Mouse (Mus musculus): Measurements from ENCODE around the gene Plekhg5. TPM values are rescaled to one million over a fixed set of nuclear protein-coding genes. Genes with fewer than 3 reads are reported as not detected.
A peak's percentile ranks its signal among the peaks of the same experiment; 100 is the strongest.

Gene Plekhg5
- total and polyA plus RNA-seq, 3 experiments: 0.05 to 2.1 (median 1.1) TPM

GRCm38 (mm10) chr4:152153771-152154177 lies 81.5 kb downstream of the Plekhg5 start:
- Histone ChIP-seq H3K4me3 (replicated peaks in 1 of 3; ENCODE audit: low read depth in 2 of 3, low read length in 2 of 3, poor library complexity in 1 of 3) (no peak overlapping the region), H3K4me1 (ENCODE audit: control insufficient read depth in 1 of 2, insufficient read depth in 2 of 2) (peaks cover 11 to 21% of the 10 kb centered on the region in 2 experiments), H3K9me3 (replicated peaks; ENCODE audit: low read length) (peaks cover 6% of the 10 kb centered on the region), H3K36me3 (replicated peaks in 1 of 2; ENCODE audit: control insufficient read depth in 1 of 2, insufficient read depth in 1 of 2, low read length in 1 of 2) (no peaks in the 10 kb centered on the region), H3K79me2 (replicated peaks; ENCODE audit: control insufficient read depth, extremely low read depth, insufficient read depth, poor library complexity, severe bottlenecking) (no peaks in the 10 kb centered on the region), H3K27me3 (replicated peaks) (peaks cover 77% of the 10 kb centered on the region), H3K9ac (ENCODE audit: insufficient read depth, low read depth) (no peak overlapping the region), H3K27ac (ENCODE audit: insufficient read depth, low read depth) (no peak overlapping the region), H3K4me2 (ENCODE audit: insufficient read depth, low read depth, poor library complexity, severe bottlenecking) (peak overlapping the region; percentile 60)
- dilution Hi-C loops (cut with MboI; ENCODE audit: extremely low pct_ligation_motif_present, extremely low pct_unique_long_range_greater_than_20kb, low sequenced_read_pairs) (no loop called here), in situ Hi-C loops (cut with MboI; ENCODE audit: low pct_ligation_motif_present, low pct_unique_long_range_greater_than_20kb, low sequenced_read_pairs) (no loop called here)
- DNase-seq (ENCODE audit: extremely low read depth): peak; percentile 95
- TF ChIP-seq NELFE (IDR thresholded peaks at IDR 0.05; ENCODE audit: low read depth, low read length) (no peak), NRF1 (IDR thresholded peaks at IDR 0.05; ENCODE audit: low read depth, low read length) (peak; percentile 62), KAT2A (IDR thresholded peaks at IDR 0.05; ENCODE audit: insufficient replicate concordance, low read length) (0 out of 2 replicates have a peak, but pooled peaks have one; percentile 28), SIN3A (IDR thresholded peaks at IDR 0.05; ENCODE audit: low read length) (no peak), MYC (IDR thresholded peaks at IDR 0.05; ENCODE audit: low read depth, low read length) (peak; percentile 76), JUND (conservative IDR thresholded peaks at IDR 0.05; ENCODE audit: low read depth, low read length) (peak; percentile 52; the same call in 1 of the 2 replicates), MEF2A (IDR thresholded peaks at IDR 0.05; ENCODE audit: borderline replicate concordance, low read depth, low read length) (peak; percentile 72; the same call in 1 of the 2 replicates), EP300 (IDR thresholded peaks at IDR 0.05; ENCODE audit: low read length) (peak; percentile 70), MAX (IDR thresholded peaks at IDR 0.05; ENCODE audit: low read length) (peak; percentile 95), HCFC1 (IDR thresholded peaks at IDR 0.05; ENCODE audit: low read depth, low read length) (peak; percentile 78), RAD21 (IDR thresholded peaks at IDR 0.05; ENCODE audit: low read depth, low read length) (peak; percentile 42), USF2 (conservative IDR thresholded peaks at IDR 0.05; ENCODE audit: low read depth, low read length) (no peak; the same call in 1 of the 2 replicates), CTCF (conservative IDR thresholded peaks at IDR 0.05 in 1 of 2, IDR thresholded peaks at IDR 0.05 in 1 of 2; ENCODE audit: low read depth in 2 of 2, low read length in 2 of 2) (peak; percentile 79 to 89), SMC3 (IDR thresholded peaks at IDR 0.05; ENCODE audit: low read depth, low read length) (peak; percentile 53), UBTF (IDR thresholded peaks at IDR 0.05; ENCODE audit: low read depth, low read length) (peak; percentile 95), ETS1 (conservative IDR thresholded peaks at IDR 0.05; ENCODE audit: low read depth, low read length) (peak; percentile 42; the same call in 1 of the 2 replicates), MAFK (IDR thresholded peaks at IDR 0.05; ENCODE audit: insufficient replicate concordance, low read length) (peak; percentile 71; the same call in 1 of the 2 replicates), RCOR1 (conservative IDR thresholded peaks at IDR 0.05; ENCODE audit: low read depth, low read length) (no peak), BHLHE40 (IDR thresholded peaks at IDR 0.05; ENCODE audit: low read depth, low read length) (peak; percentile 70), TBP (conservative IDR thresholded peaks at IDR 0.05; ENCODE audit: low read depth, low read length) (peak; percentile 93), TCF12 (IDR thresholded peaks at IDR 0.05; ENCODE audit: low read depth, low read length) (peak; percentile 53; the same call in 1 of the 2 replicates), IRF4 (IDR thresholded peaks at IDR 0.05; ENCODE audit: low read depth, low read length) (peak; percentile 81), CHD1 (IDR thresholded peaks at IDR 0.05; ENCODE audit: low read depth, low read length) (no peak), PAX5 (IDR thresholded peaks at IDR 0.05; ENCODE audit: low read length) (no peak), MAZ (IDR thresholded peaks at IDR 0.05; ENCODE audit: low read depth, low read length) (no peak), ZKSCAN1 (IDR thresholded peaks at IDR 0.05; ENCODE audit: borderline replicate concordance, low read depth, low read length) (no peak), E2F4 (IDR thresholded peaks at IDR 0.05; ENCODE audit: insufficient replicate concordance, low read depth, low read length) (0 out of 2 replicates have a peak, but pooled peaks have one; percentile 21), POLR2A (IDR thresholded peaks at IDR 0.05; ENCODE audit: low read depth, low read length) (peak; percentile 41; the same call in 1 of the 2 replicates), ZC3H11A (IDR thresholded peaks at IDR 0.05; ENCODE audit: low read depth, low read length) (no peak), ELF1 (IDR thresholded peaks at IDR 0.05; ENCODE audit: low read depth, low read length) (peak; percentile 89), ZNF384 (IDR thresholded peaks at IDR 0.05; ENCODE audit: low read depth, low read length) (no peak), GABPA (IDR thresholded peaks at IDR 0.05; ENCODE audit: insufficient replicate concordance, low read depth, low read length) (no peak)
